Mouse (Mus musculus) adrenal gland, postnatal 4 days (tissue): ENCODE results near the gene Tmem221. TPM values are rescaled to one million over a fixed set of nuclear protein-coding genes. Genes with fewer than 3 reads are reported as not detected.
"Not testable (repeated sequence)": the region's sequence is repeated elsewhere in the genome, so short reads cannot be mapped to it uniquely, and the experiment has no call there.

Experiments
- DNase-seq, 2 experiments: peaks; one replicate each; pipeline ENCODE4 v3.0.0; 2021 to 2022; ENCODE audit warnings: low spot score in 2 of 2, mixed read lengths in 2 of 2
- total RNA-seq, 2 experiments: library from RNA; stranded (reverse); gene quantifications; 2 replicates each; pipeline ENCODE4 v1.2.3; 2021

Tmem221 gene
- total RNA-seq, 2 experiments from 2014 or later, result 4.4 to 4.5 TPM

- no peak for DNase-seq
Observed at GRCm38 (mm10) chr8:71552770-71553169, 5.9 kb downstream of the Tmem221 start.

- no peak for DNase-seq
Observed at GRCm38 (mm10) chr8:71550754-71551153, 7.9 kb downstream of the Tmem221 start.

GRCm38 (mm10) chr8:71547590-71547989 lies 11.1 kb downstream of the Tmem221 start:
- no peak for DNase-seq

GRCm38 (mm10) chr8:71545053-71545452 lies 13.6 kb downstream of the Tmem221 start:
- DNase-seq, result no peak

- DNase-seq, result no peak
Observed at GRCm38 (mm10) chr8:71543755-71544154, 14.9 kb downstream of the Tmem221 start.

- DNase-seq, result peak; percentile 71 to 93
Observed at GRCm38 (mm10) chr8:71542632-71543343, 15.9 kb downstream of the Tmem221 start, which contains the start of gene Mvb12a. Gene Mvb12a, plus strand, starts transcription at chr8:71542922.

GRCm38 (mm10) chr8:71537028-71537867 lies 21.4 kb downstream of the Tmem221 start, which contains the start of gene Bst2:
Gene Bst2, minus strand, starts transcription at chr8:71537456.
- peak; percentile 58 to 77 for DNase-seq

- DNase-seq, result no peak
Observed at GRCm38 (mm10) chr8:71535663-71536062, 23.0 kb downstream of the Tmem221 start.

GRCm38 (mm10) chr8:71534263-71534810 lies 24.3 kb downstream of the Tmem221 start:
- DNase-seq, result no peak

GRCm38 (mm10) chr8:71530735-71531467 lies 27.8 kb downstream of the Tmem221 start:
- not testable (repeated sequence) for DNase-seq

- DNase-seq, result no peak
Observed at GRCm38 (mm10) chr8:71528362-71529073, 30.2 kb downstream of the Tmem221 start.

GRCm38 (mm10) chr8:71527162-71527870 lies 31.4 kb downstream of the Tmem221 start:
- no peak for DNase-seq

- no peak for DNase-seq
Observed at GRCm38 (mm10) chr8:71526272-71526671, 32.4 kb downstream of the Tmem221 start.

GRCm38 (mm10) chr8:71525226-71526050 lies 33.2 kb downstream of the Tmem221 start, which contains the start of gene Ccdc194:
Gene Ccdc194, minus strand, starts transcription at chr8:71525711.
- DNase-seq, result no peak

GRCm38 (mm10) chr8:71521634-71522033 lies 37.0 kb downstream of the Tmem221 start:
- DNase-seq, result peak; percentile 93 to 94

GRCm38 (mm10) chr8:71519037-71519825 lies 39.4 kb downstream of the Tmem221 start:
- DNase-seq, result not testable (repeated sequence)

GRCm38 (mm10) chr8:71516786-71517185 lies 41.9 kb downstream of the Tmem221 start:
- DNase-seq, result no peak

- no peak for DNase-seq
Observed at GRCm38 (mm10) chr8:71515043-71515442, 43.6 kb downstream of the Tmem221 start.
